In genomic region chrX:15322207-15322839, GRCm38 (mm10) we compare ENCODE assay signal across 9 mouse cellular contexts.
DNase-seq lines count a peak whose midpoint lies in the region; ATAC-seq and TF ChIP-seq lines count a peak whose summit lies in the region.
"Had no signal": no experiment of that assay in that cellular context is flagged by ENCODE, and none has a peak within 500 bp of the region (broad histone marks: within the 10 kb centered on the region; RNA-seq: fewer than 3 reads in every experiment).

No protein-coding gene starts in this region.

- peak; percentile 36 for TF ChIP-seq CTCF in midbrain, postnatal 0 days (IDR thresholded peaks at IDR 0.05)

- no peaks in the 10 kb centered on the region for H3K36me3 ChIP-seq in embryonic facial prominence, embryonic 11.5 days (replicated peaks; ENCODE audit: control insufficient read depth, insufficient read depth, low read depth, low read length)
- H3K36me3 ChIP-seq in hindbrain, embryonic 10.5 days, result no peaks in the 10 kb centered on the region
- no peaks in the 10 kb centered on the region for H3K36me3 ChIP-seq in limb, embryonic 13.5 days
- H3K36me3 ChIP-seq in midbrain, postnatal 0 days (ENCODE audit: insufficient read depth, low read length), result no peaks in the 10 kb centered on the region

- H3K27me3 ChIP-seq in embryonic facial prominence, embryonic 11.5 days (ENCODE audit: control insufficient read depth, insufficient read depth, low read length), result no peaks in the 10 kb centered on the region
- no peaks in the 10 kb centered on the region for H3K27me3 ChIP-seq in hindbrain, embryonic 10.5 days (ENCODE audit: insufficient read depth, poor library complexity, severe bottlenecking)
- H3K27me3 ChIP-seq in limb, embryonic 13.5 days, result no peaks in the 10 kb centered on the region
- no peaks in the 10 kb centered on the region for H3K27me3 ChIP-seq in midbrain, postnatal 0 days (ENCODE audit: insufficient read depth, low read length)
- H3K27me3 ChIP-seq: CH12.LX had no signal

- H3K4me1 ChIP-seq in embryonic facial prominence, embryonic 11.5 days (ENCODE audit: control insufficient read depth, insufficient read depth, low read length), result no peaks in the 10 kb centered on the region
- H3K4me1 ChIP-seq in hindbrain, embryonic 10.5 days (replicated peaks), result no peaks in the 10 kb centered on the region; the same call in 1 of the 2 replicates
- H3K4me1 ChIP-seq in limb, embryonic 13.5 days, result no peaks in the 10 kb centered on the region
- H3K4me1 ChIP-seq in midbrain, postnatal 0 days (ENCODE audit: insufficient read depth, low read length), result no peaks in the 10 kb centered on the region

- H3K9me3 ChIP-seq in embryonic facial prominence, embryonic 11.5 days (replicated peaks; ENCODE audit: control insufficient read depth, low read length), result no peaks in the 10 kb centered on the region
- no peaks in the 10 kb centered on the region for H3K9me3 ChIP-seq in hindbrain, embryonic 10.5 days
- no peaks in the 10 kb centered on the region for H3K9me3 ChIP-seq in limb, embryonic 13.5 days
- no peaks in the 10 kb centered on the region for H3K9me3 ChIP-seq in midbrain, postnatal 0 days (ENCODE audit: low read length)

- no peak overlapping the region for H3K4me3 ChIP-seq in embryonic facial prominence, embryonic 11.5 days (ENCODE audit: low read depth, low read length)
- H3K4me3 ChIP-seq in hindbrain, embryonic 10.5 days, result no peak overlapping the region
- peak overlapping the region; percentile 20 for H3K4me3 ChIP-seq in limb, embryonic 13.5 days
- no peak overlapping the region for H3K4me3 ChIP-seq in midbrain, postnatal 0 days (ENCODE audit: low read depth, low read length)

- H3K27ac ChIP-seq in embryonic facial prominence, embryonic 11.5 days (replicated peaks; ENCODE audit: low read depth, low read length), result no peak overlapping the region
- H3K27ac ChIP-seq in hindbrain, embryonic 10.5 days, result no peak overlapping the region
- H3K27ac ChIP-seq in limb, embryonic 13.5 days, result no peak overlapping the region; the same call in 1 of the 2 replicates
- no peak overlapping the region for H3K27ac ChIP-seq in midbrain, postnatal 0 days (ENCODE audit: low read depth, low read length)

- 8% methylated on average over 7 of the region's 7 CpGs for WGBS in embryonic facial prominence, embryonic 11.5 days
- 12% methylated on average over 7 of the region's 7 CpGs for WGBS in hindbrain, embryonic 10.5 days
- WGBS in limb, embryonic 13.5 days, result 6% methylated on average over 7 of the region's 7 CpGs
- whole genome bisulfite sequencing in midbrain, postnatal 0 days, result 14% methylated on average over 7 of the region's 7 CpGs

- peak; percentile 7 for DNase-seq in kidney, adult 11 months
- DNase-seq in kidney, adult 18-20 months, result no peak
- peak; percentile 79 for DNase-seq in embryonic facial prominence, embryonic 11.5 days (ENCODE audit: low spot score)
- peak; percentile 68 for DNase-seq in hindbrain, embryonic 10.5 days (ENCODE audit: low spot score)
- DNase-seq in midbrain, postnatal 0 days (ENCODE audit: low spot score), result peak; percentile 25
- no peak for DNase-seq in MN1 (ENCODE audit: low spot score)
- no peak for DNase-seq in spleen, postnatal 14 days (ENCODE audit: low spot score in 2 of 2)

- H3K4me2 ChIP-seq in embryonic facial prominence, embryonic 11.5 days (ENCODE audit: low read depth, low read length), result no peak overlapping the region
- H3K4me2 ChIP-seq in limb, embryonic 13.5 days (replicated peaks), result peak overlapping the region; percentile 47
- H3K4me2 ChIP-seq in midbrain, postnatal 0 days (ENCODE audit: low read depth, low read length, poor library complexity, severe bottlenecking), result no peak overlapping the region

- no peak overlapping the region for H3K9ac ChIP-seq in embryonic facial prominence, embryonic 11.5 days (replicated peaks; ENCODE audit: low read length)
- H3K9ac ChIP-seq in limb, embryonic 13.5 days, result no peak overlapping the region
- no peak overlapping the region for H3K9ac ChIP-seq in midbrain, postnatal 0 days (replicated peaks; ENCODE audit: low read length, poor library complexity, severe bottlenecking)

- peak; percentile 93 for ATAC-seq in embryonic facial prominence, embryonic 11.5 days (replicated peaks; ENCODE audit: insufficient number of reproducible peaks, low FRiP score, low TSS enrichment, low read depth)
- peak; percentile 82; the same call in 1 of the 2 replicates for ATAC-seq in limb, embryonic 13.5 days (ENCODE audit: low FRiP score, low read depth)
- ATAC-seq in midbrain, postnatal 0 days (ENCODE audit: low FRiP score), result no peak

Comparison
In these comparisons a context has a peak if more than half of its experiments do, and no peak if none do; other contexts are left out.
1. DNase-seq: peak in kidney, adult 11 months (single experiment), embryonic facial prominence, embryonic 11.5 days (single experiment), hindbrain, embryonic 10.5 days (single experiment) and midbrain, postnatal 0 days (single experiment); none in kidney, adult 18-20 months (single experiment), MN1 (single experiment) and spleen, postnatal 14 days (0 of 2).